ENCODE assay signal across 8 mouse cellular contexts in genomic region chr5:77581106-77581638, GRCm38 (mm10).
DNase-seq lines count a peak whose midpoint lies in the region; ATAC-seq lines count a peak whose summit lies in the region.

No protein-coding gene starts in this region.

- no peaks in the 10 kb centered on the region for H3K27me3 ChIP-seq in hindbrain, embryonic 12.5 days
- no peaks in the 10 kb centered on the region for H3K27me3 ChIP-seq in lung, embryonic 15.5 days

- ATAC-seq in hindbrain, embryonic 12.5 days (ENCODE audit: low FRiP score) = peak; percentile 82
- ATAC-seq in lung, embryonic 15.5 days (ENCODE audit: borderline replicate concordance, extremely low read depth, low FRiP score, low TSS enrichment) = peak; percentile 77

- H3K4me3 ChIP-seq in hindbrain, embryonic 12.5 days = no peak overlapping the region
- no peak overlapping the region for H3K4me3 ChIP-seq in lung, embryonic 15.5 days

- H3K27ac ChIP-seq in hindbrain, embryonic 12.5 days = peak overlapping the region; percentile 74
- H3K27ac ChIP-seq in lung, embryonic 15.5 days = no peak overlapping the region

- H3K9ac ChIP-seq in hindbrain, embryonic 12.5 days = no peak overlapping the region
- no peak overlapping the region for H3K9ac ChIP-seq in lung, embryonic 15.5 days

- no peaks in the 10 kb centered on the region for H3K9me3 ChIP-seq in hindbrain, embryonic 12.5 days (replicated peaks)
- no peaks in the 10 kb centered on the region for H3K9me3 ChIP-seq in lung, embryonic 15.5 days

- 46% methylated on average over 6 of the region's 6 CpGs for WGBS in hindbrain, embryonic 12.5 days
- 31% methylated on average over 6 of the region's 6 CpGs for WGBS in lung, embryonic 15.5 days

- H3K36me3 ChIP-seq in hindbrain, embryonic 12.5 days = no peaks in the 10 kb centered on the region
- no peaks in the 10 kb centered on the region for H3K36me3 ChIP-seq in lung, embryonic 15.5 days

- DNase-seq in adrenal gland, adult (ENCODE audit: inconsistent age in 2 of 2, low spot score in 1 of 2) = peak; percentile 9 to 64
- no peak for DNase-seq in adrenal gland, adult 8-10 months
- peak; percentile 15 for DNase-seq in urinary bladder, postnatal 14 days (ENCODE audit: low spot score)
- DNase-seq in urinary bladder, adult 18-20 months (ENCODE audit: low spot score in 2 of 2) = no peak
- DNase-seq in telencephalon, adult 2 months (ENCODE audit: low read depth, low spot score) = peak; percentile 33
- DNase-seq in thymus, postnatal 36 days = no peak

- peaks cover 20% of the 10 kb centered on the region for H3K4me1 ChIP-seq in hindbrain, embryonic 12.5 days
- peaks cover 14% of the 10 kb centered on the region; the same call in 1 of the 2 replicates for H3K4me1 ChIP-seq in lung, embryonic 15.5 days

- H3K4me2 ChIP-seq in hindbrain, embryonic 12.5 days (replicated peaks) = peak overlapping the region; percentile 29; the same call in 1 of the 2 replicates
- H3K4me2 ChIP-seq in lung, embryonic 15.5 days = no peak overlapping the region

Comparison
In these comparisons a context has a peak if more than half of its experiments do, and no peak if none do; other contexts are left out.
1. DNase-seq: peak in adrenal gland, adult (2 of 2), urinary bladder, postnatal 14 days (single experiment) and telencephalon, adult 2 months (single experiment); none in adrenal gland, adult 8-10 months (single experiment), urinary bladder, adult 18-20 months (0 of 2) and thymus, postnatal 36 days (0 of 2).